Mouse (Mus musculus): ENCODE results near the gene Slamf7. TPM values are rescaled to one million over a fixed set of nuclear protein-coding genes. Genes with fewer than 3 reads are reported as not detected.

The Slamf7 gene
- polyA plus RNA-seq, 1 experiment from 2014 or later: 0.24 TPM

DNA sequence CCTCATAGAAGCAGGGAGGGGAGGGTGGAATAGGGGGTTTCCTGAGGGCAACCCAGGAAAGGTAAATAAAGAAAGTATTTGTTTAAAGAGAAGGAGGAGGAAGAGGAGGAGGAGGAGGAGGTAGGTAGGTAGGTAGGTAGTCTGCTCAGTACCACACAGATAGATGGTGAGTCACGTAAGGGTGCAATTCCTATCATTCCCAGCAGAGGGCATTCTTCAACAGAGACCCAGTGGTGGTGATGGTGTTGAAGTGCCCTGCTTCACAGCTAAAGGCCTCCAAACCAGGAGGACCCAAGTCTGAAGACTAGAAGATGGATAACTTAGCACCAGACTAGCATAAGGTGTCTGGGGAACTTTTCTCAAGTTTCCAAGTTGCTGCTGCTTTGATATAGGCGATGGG, 42.8 kb downstream of the Slamf7 start:
- H3K4me1 ChIP-seq (ENCODE audit: control insufficient read depth, insufficient read depth, low read length): no peaks in the 10 kb centered on the region
- DNase-seq (no peak), ATAC-seq (ENCODE audit: low FRiP score, low TSS enrichment) (no peak)
- H3K9ac ChIP-seq (replicated peaks; ENCODE audit: low read length): no peak overlapping the region
- no peaks in the 10 kb centered on the region for H3K27me3 ChIP-seq (ENCODE audit: control insufficient read depth, insufficient read depth, low read length)
- H3K4me2 ChIP-seq (ENCODE audit: low read length): no peak overlapping the region
- WGBS: 93% methylated on average over 2 of the region's 2 CpGs
- no peak overlapping the region for H3K4me3 ChIP-seq (replicated peaks; ENCODE audit: low read depth, low read length)
- no peak overlapping the region for H3K27ac ChIP-seq (replicated peaks; ENCODE audit: low read depth, low read length)
- H3K36me3 ChIP-seq (ENCODE audit: control insufficient read depth, insufficient read depth, low read length): no peaks in the 10 kb centered on the region
- no peaks in the 10 kb centered on the region for H3K9me3 ChIP-seq (ENCODE audit: control insufficient read depth, low read length)

GRCm38 (mm10) chr1:171607176-171607575, 45.7 kb downstream of the Slamf7 start, which contains the start of gene Ly9:
TSS of gene Ly9 (minus strand) at chr1:171607410.
- ATAC-seq (ENCODE audit: low FRiP score, low TSS enrichment) (no peak), DNase-seq (no peak)
- Histone ChIP-seq H3K36me3 (ENCODE audit: control insufficient read depth, insufficient read depth, low read length) (no peaks in the 10 kb centered on the region), H3K9ac (replicated peaks; ENCODE audit: low read length) (no peak within 1 kb of the TSS), H3K4me1 (ENCODE audit: control insufficient read depth, insufficient read depth, low read length) (no peaks in the 10 kb centered on the region), H3K4me3 (replicated peaks; ENCODE audit: low read depth, low read length) (no peak within 1 kb of the TSS), H3K9me3 (ENCODE audit: control insufficient read depth, low read length) (no peaks in the 10 kb centered on the region), H3K27ac (replicated peaks; ENCODE audit: low read depth, low read length) (no peak within 1 kb of the TSS), H3K4me2 (ENCODE audit: low read length) (no peak within 1 kb of the TSS), H3K27me3 (ENCODE audit: control insufficient read depth, insufficient read depth, low read length) (no peaks in the 10 kb centered on the region)
- 88% methylated on average over 9 of the region's 9 CpGs for WGBS

DNA sequence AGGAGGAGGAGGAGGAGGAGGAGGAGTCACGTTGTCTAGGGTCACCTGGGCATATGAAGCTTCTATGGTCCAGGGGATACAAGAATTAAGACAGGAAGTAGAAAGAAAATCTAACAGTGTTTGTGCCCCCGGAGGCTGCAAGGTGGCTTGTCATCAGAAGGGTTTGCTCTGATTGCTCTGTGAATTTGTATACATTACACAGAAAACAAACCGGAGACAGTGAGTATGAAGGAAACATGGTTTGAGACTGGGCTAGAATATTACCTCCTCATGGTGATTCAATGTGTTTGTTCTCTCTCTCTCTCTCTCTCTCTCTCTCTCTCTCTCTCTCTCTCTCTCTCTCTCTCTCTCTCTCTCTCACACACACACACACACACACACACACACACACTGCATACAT, 46.2 kb downstream of the Slamf7 start:
- no peaks in the 10 kb centered on the region for H3K27me3 ChIP-seq (ENCODE audit: control insufficient read depth, insufficient read depth, low read length)
- 75% methylated on average over 3 of the region's 3 CpGs for WGBS
- H3K4me3 ChIP-seq (replicated peaks; ENCODE audit: low read depth, low read length): no peak overlapping the region
- H3K27ac ChIP-seq (replicated peaks; ENCODE audit: low read depth, low read length): no peak overlapping the region
- H3K4me1 ChIP-seq (ENCODE audit: control insufficient read depth, insufficient read depth, low read length): no peaks in the 10 kb centered on the region
- DNase-seq (no peak), ATAC-seq (ENCODE audit: low FRiP score, low TSS enrichment) (no peak)
- H3K9ac ChIP-seq (replicated peaks; ENCODE audit: low read length): no peak overlapping the region
- no peaks in the 10 kb centered on the region for H3K36me3 ChIP-seq (ENCODE audit: control insufficient read depth, insufficient read depth, low read length)
- no peaks in the 10 kb centered on the region for H3K9me3 ChIP-seq (ENCODE audit: control insufficient read depth, low read length)
- H3K4me2 ChIP-seq (ENCODE audit: low read length): no peak overlapping the region

GRCm38 (mm10) chr1:171604686-171605085, 48.1 kb downstream of the Slamf7 start:
- ATAC-seq (ENCODE audit: low FRiP score, low TSS enrichment): no peak

DNA sequence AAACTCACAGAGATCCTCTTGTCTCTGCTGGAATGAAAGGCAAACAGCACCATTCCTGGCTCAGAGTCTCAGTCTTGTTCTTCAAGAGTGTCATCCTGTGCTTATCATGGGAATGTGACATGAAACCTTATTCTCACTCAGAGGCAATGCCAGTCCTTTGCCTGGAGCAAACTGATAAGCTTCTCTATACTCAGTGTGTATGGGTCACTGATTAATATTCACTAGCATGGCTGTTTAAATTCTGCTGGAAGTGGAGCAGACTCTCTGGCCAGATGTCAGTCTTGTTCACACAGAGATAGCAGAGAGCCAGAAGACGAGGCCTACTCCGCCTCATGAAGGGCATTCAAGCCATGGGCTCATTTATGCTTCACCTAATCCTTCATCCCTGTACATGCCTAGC, 68.3 kb downstream of the Slamf7 start:
- Histone ChIP-seq H3K27me3 (ENCODE audit: control insufficient read depth, insufficient read depth, low read length) (no peaks in the 10 kb centered on the region), H3K4me3 (replicated peaks; ENCODE audit: low read depth, low read length) (no peak overlapping the region), H3K9ac (replicated peaks; ENCODE audit: low read length) (no peak overlapping the region), H3K9me3 (ENCODE audit: control insufficient read depth, low read length) (no peaks in the 10 kb centered on the region), H3K4me2 (ENCODE audit: low read length) (no peak overlapping the region), H3K4me1 (ENCODE audit: control insufficient read depth, insufficient read depth, low read length) (no peaks in the 10 kb centered on the region), H3K27ac (replicated peaks; ENCODE audit: low read depth, low read length) (no peak overlapping the region), H3K36me3 (ENCODE audit: control insufficient read depth, insufficient read depth, low read length) (no peaks in the 10 kb centered on the region)
- ATAC-seq (ENCODE audit: low FRiP score, low TSS enrichment) (no peak), DNase-seq (no peak)
- 78% methylated on average over 2 of the region's 2 CpGs for WGBS

More at GRCm38 (mm10) chr1:171604686-171605085, 48.1 kb downstream of the Slamf7 start:
- H3K4me2 ChIP-seq (ENCODE audit: low read length): no peak overlapping the region
- H3K36me3 ChIP-seq (ENCODE audit: control insufficient read depth, insufficient read depth, low read length): no peaks in the 10 kb centered on the region
- no peaks in the 10 kb centered on the region for H3K27me3 ChIP-seq (ENCODE audit: control insufficient read depth, insufficient read depth, low read length)
- WGBS: 87% methylated on average over 3 of the region's 3 CpGs
- DNase-seq: no peak
- H3K9me3 ChIP-seq (ENCODE audit: control insufficient read depth, low read length): no peaks in the 10 kb centered on the region
- no peak overlapping the region for H3K9ac ChIP-seq (replicated peaks; ENCODE audit: low read length)
- H3K4me3 ChIP-seq (replicated peaks; ENCODE audit: low read depth, low read length): no peak overlapping the region
- no peak overlapping the region for H3K27ac ChIP-seq (replicated peaks; ENCODE audit: low read depth, low read length)
- H3K4me1 ChIP-seq (ENCODE audit: control insufficient read depth, insufficient read depth, low read length): no peaks in the 10 kb centered on the region

Small RNA genes lying within 50 kb of the gene (microRNA-seq; reads per million reads assigned to microRNA genes)
- gene Mir7683: not detected

Other genes with a start within 250 kb of the Slamf7 start
- 207 and 236 TPM in 2 replicates for gene Usf1, start 241.7 kb downstream of the Slamf7 start, polyA plus RNA-seq (2014; fragmentation: Nextera tagmentation; extraction: Ambion mirVana)
- 5.7 and 6.2 TPM in 2 replicates for gene Tstd1, start 234.2 kb downstream of the Slamf7 start, polyA plus RNA-seq (2014; fragmentation: Nextera tagmentation; extraction: Ambion mirVana)
- 3.3 and 8.1 TPM in 2 replicates for gene F11r, start 215.5 kb downstream of the Slamf7 start, polyA plus RNA-seq (2014; fragmentation: Nextera tagmentation; extraction: Ambion mirVana)
- 28.2 and 33.5 TPM in 2 replicates for gene Alyref2, start 149.6 kb downstream of the Slamf7 start, polyA plus RNA-seq (2014; fragmentation: Nextera tagmentation; extraction: Ambion mirVana)
- gene Itln1, start 117.7 kb downstream of the Slamf7 start, polyA plus RNA-seq (2014; fragmentation: Nextera tagmentation; extraction: Ambion mirVana): not detected in 2 replicates
- gene Cd244a, start 93.8 kb downstream of the Slamf7 start, polyA plus RNA-seq (2014; fragmentation: Nextera tagmentation; extraction: Ambion mirVana): 0.07 TPM in 1 of 2 replicates, not detected in the other
- gene Ly9, start 45.6 kb downstream of the Slamf7 start, polyA plus RNA-seq (2014; fragmentation: Nextera tagmentation; extraction: Ambion mirVana): not detected in 2 replicates
- gene Cd48, start 29.0 kb upstream of the Slamf7 start, polyA plus RNA-seq (2014; fragmentation: Nextera tagmentation; extraction: Ambion mirVana): 0.24 and 1.9 TPM in 2 replicates
- gene Slamf1, start 114.1 kb upstream of the Slamf7 start, polyA plus RNA-seq (2014; fragmentation: Nextera tagmentation; extraction: Ambion mirVana): 0.05 and 0.15 TPM in 2 replicates
- gene Cd84, start 186.7 kb upstream of the Slamf7 start, polyA plus RNA-seq (2014; fragmentation: Nextera tagmentation; extraction: Ambion mirVana): 0.51 and 1.2 TPM in 2 replicates
- not detected in 2 replicates for gene Gm10521, start 242.6 kb upstream of the Slamf7 start, polyA plus RNA-seq (2014; fragmentation: Nextera tagmentation; extraction: Ambion mirVana)

Measured in midbrain, embryonic 14.5 days (tissue).